Mouse (Mus musculus) MEL (cell line): ENCODE measurements around the gene Cope. TPM values are rescaled to one million over a fixed set of nuclear protein-coding genes. Genes with fewer than 3 reads are reported as not detected.

ENCODE experiments used
- DNase-seq: peaks from one replicate; pipeline ENCODE4 v3.0.0; 2011; ENCODE audit warnings: low read depth, low spot score
- H3K27ac ChIP-seq: 2 replicates; pipeline ENCODE4 v1.5.1; 2012; ENCODE audit warnings: low read depth, mild to moderate bottlenecking, control low read depth, low read length, moderate library complexity; ENCODE audit not compliant: control insufficient read depth
- H3K27me3 ChIP-seq, 2 experiments: fragments of 150-350 bp in 1 of 2; sonication (generic) in 1 of 2; 2 replicates each; pipeline ENCODE4 v1.6.1; 2012; ENCODE audit warnings: low read length in 2 of 2, mild to moderate bottlenecking in 2 of 2, improper control_type of control experiment in 1 of 2, moderate library complexity in 1 of 2; ENCODE audit not compliant: insufficient read depth in 2 of 2, control insufficient read depth in 1 of 2
- H3K36me3 ChIP-seq, 2 experiments: 2 replicates each; pipeline ENCODE4 v1.6.1; 2012 to 2014; ENCODE audit warnings: low read length in 2 of 2, improper control_type of control experiment in 1 of 2, inconsistent platforms in 1 of 2, mild to moderate bottlenecking in 1 of 2; ENCODE audit not compliant: insufficient read depth in 2 of 2, control insufficient read depth in 1 of 2
- H3K4me1 ChIP-seq, 2 experiments: fragments of 150-350 bp in 1 of 2; sonication (generic) in 1 of 2; 2 replicates each; pipeline ENCODE4 v1.6.1; 2012; ENCODE audit warnings: low read length in 2 of 2, improper control_type of control experiment in 1 of 2, mild to moderate bottlenecking in 1 of 2; ENCODE audit not compliant: insufficient read depth in 2 of 2, control insufficient read depth in 1 of 2
- H3K4me3 ChIP-seq, 2 experiments: fragments of 150-350 bp in 1 of 2; sonication (generic) in 1 of 2; 2 replicates each; pipeline ENCODE4 v1.5.1; 2012; ENCODE audit warnings: low read depth in 2 of 2, low read length in 2 of 2, mild to moderate bottlenecking in 2 of 2, moderate library complexity in 2 of 2, control low read depth in 1 of 2, improper control_type of control experiment in 1 of 2; ENCODE audit not compliant: control insufficient read depth in 1 of 2, insufficient read depth in 1 of 2
- H3K79me2 ChIP-seq: 2 replicates; pipeline ENCODE4 v1.6.1; 2012; ENCODE audit warnings: mild to moderate bottlenecking, low read length, moderate library complexity; ENCODE audit not compliant: control insufficient read depth, poor library complexity, insufficient read depth
- H3K9ac ChIP-seq: 2 replicates; pipeline ENCODE4 v1.6.1; 2012; ENCODE audit warnings: low read depth, mild to moderate bottlenecking, control low read depth, low read length, moderate library complexity; ENCODE audit not compliant: control insufficient read depth, poor library complexity, severe bottlenecking
- H3K9me3 ChIP-seq: fragments of 150-350 bp; sonication (generic); replicated peaks from 2 replicates; pipeline ENCODE4 v1.6.1; 2012; ENCODE audit warnings: mild to moderate bottlenecking, low read length, improper control_type of control experiment, moderate library complexity; ENCODE audit not compliant: insufficient read depth
- BHLHE40 ChIP-seq: IDR thresholded peaks from 2 replicates; pipeline ENCODE4 v1.6.1; 2012; ENCODE audit warnings: low read depth, mild to moderate bottlenecking, inconsistent platforms, low read length, improper control_type of control experiment, borderline replicate concordance
- CHD1 ChIP-seq: IDR thresholded peaks from 2 replicates; pipeline ENCODE4 v1.6.1; 2012; ENCODE audit warnings: low read depth, mild to moderate bottlenecking, inconsistent platforms, low read length, improper control_type of control experiment
- CHD2 ChIP-seq: IDR thresholded peaks from 2 replicates; pipeline ENCODE4 v1.6.1; 2011; ENCODE audit warnings: low read length, improper control_type of control experiment
- CTCF ChIP-seq, 3 experiments: IDR thresholded peaks in 2 of 3; conservative IDR thresholded peaks in 1 of 3; 2 replicates each; pipeline ENCODE4 v1.5.1; 2011 to 2012; ENCODE audit warnings: low read length in 3 of 3, low read depth in 2 of 3, mild to moderate bottlenecking in 2 of 3, improper control_type of control experiment in 1 of 3, inconsistent platforms in 1 of 3, mixed read lengths in 1 of 3, moderate library complexity in 1 of 3; ENCODE audit not compliant: control insufficient read depth in 1 of 3, insufficient read depth in 1 of 3, poor library complexity in 1 of 3, severe bottlenecking in 1 of 3
- E2F4 ChIP-seq: IDR thresholded peaks from 2 replicates; pipeline ENCODE4 v1.6.1; 2011; ENCODE audit warnings: low read depth, low read length, improper control_type of control experiment, borderline replicate concordance
- ELF1 ChIP-seq: IDR thresholded peaks from 2 replicates; pipeline ENCODE4 v1.6.1; 2014; ENCODE audit warnings: low read depth, mild to moderate bottlenecking, inconsistent platforms, low read length, improper control_type of control experiment, moderate library complexity
- EP300 ChIP-seq, 2 experiments: IDR thresholded peaks; 2 replicates each; pipeline ENCODE4 v1.6.1; 2011; ENCODE audit warnings: improper control_type of control experiment in 2 of 2, low read length in 2 of 2, low read depth in 1 of 2, mild to moderate bottlenecking in 1 of 2
- GABPA ChIP-seq: IDR thresholded peaks from 2 replicates; pipeline ENCODE4 v1.6.1; 2012; ENCODE audit warnings: low read depth, mild to moderate bottlenecking, inconsistent platforms, low read length, improper control_type of control experiment, moderate library complexity
- GATA1 ChIP-seq: IDR thresholded peaks from 2 replicates; pipeline ENCODE4 v1.6.1; 2011; ENCODE audit warnings: low read depth, low read length, improper control_type of control experiment
- HCFC1 ChIP-seq: IDR thresholded peaks from 2 replicates; pipeline ENCODE4 v1.6.1; 2012; ENCODE audit warnings: low read depth, mild to moderate bottlenecking, inconsistent platforms, low read length, improper control_type of control experiment, moderate library complexity
- KAT2A ChIP-seq: conservative IDR thresholded peaks from 2 replicates; pipeline ENCODE4 v1.6.1; 2012; ENCODE audit warnings: low read depth, low read length, improper control_type of control experiment, inconsistent platforms
- MAFK ChIP-seq: IDR thresholded peaks from 2 replicates; pipeline ENCODE4 v1.6.1; 2011; ENCODE audit warnings: low read depth, mild to moderate bottlenecking, low read length, improper control_type of control experiment, borderline replicate concordance
- MAX ChIP-seq: IDR thresholded peaks from 2 replicates; pipeline ENCODE4 v1.6.1; 2011; ENCODE audit warnings: low read length, improper control_type of control experiment
- MAZ ChIP-seq: IDR thresholded peaks from 2 replicates; pipeline ENCODE4 v1.6.1; 2012; ENCODE audit warnings: low read depth, mild to moderate bottlenecking, inconsistent platforms, low read length, improper control_type of control experiment
- MEF2A ChIP-seq: IDR thresholded peaks from 2 replicates; pipeline ENCODE4 v1.6.1; 2014; ENCODE audit warnings: low read depth, mild to moderate bottlenecking, inconsistent platforms, low read length, improper control_type of control experiment; ENCODE audit not compliant: poor library complexity, insufficient replicate concordance, severe bottlenecking; ENCODE audit errors: extremely low read depth
- MXI1 ChIP-seq: IDR thresholded peaks from 2 replicates; pipeline ENCODE4 v1.6.1; 2011; ENCODE audit warnings: mild to moderate bottlenecking, low read depth, low read length, improper control_type of control experiment
- MYB ChIP-seq: IDR thresholded peaks from 2 replicates; pipeline ENCODE4 v1.6.1; 2011; ENCODE audit warnings: mild to moderate bottlenecking, low read depth, low read length, improper control_type of control experiment
- NELFE ChIP-seq: IDR thresholded peaks from 2 replicates; pipeline ENCODE4 v1.6.1; 2011; ENCODE audit warnings: low read depth, low read length, improper control_type of control experiment
- NRF1 ChIP-seq: IDR thresholded peaks from 2 replicates; pipeline ENCODE4 v1.6.1; 2014; ENCODE audit warnings: low read depth, mild to moderate bottlenecking, inconsistent platforms, low read length, improper control_type of control experiment, moderate library complexity; ENCODE audit not compliant: poor library complexity, insufficient read depth, severe bottlenecking
- POLR2A ChIP-seq, 2 experiments: IDR thresholded peaks; 2 replicates each; pipeline ENCODE4 v1.6.1; 2011 to 2012; ENCODE audit warnings: low read length in 2 of 2, mild to moderate bottlenecking in 2 of 2, control low read depth in 1 of 2, improper control_type of control experiment in 1 of 2, low read depth in 1 of 2, moderate library complexity in 1 of 2; ENCODE audit not compliant: control insufficient read depth in 1 of 2, insufficient read depth in 1 of 2, poor library complexity in 1 of 2
- POLR2AphosphoS2 ChIP-seq: IDR thresholded peaks from 2 replicates; pipeline ENCODE4 v1.6.1; 2011; ENCODE audit warnings: low read length, improper control_type of control experiment
- POLR2AphosphoS5 ChIP-seq: IDR thresholded peaks from 2 replicates; pipeline ENCODE4 v1.6.1; 2012; ENCODE audit warnings: low read depth, borderline replicate concordance, mild to moderate bottlenecking, inconsistent platforms, low read length, moderate library complexity, mixed read lengths
- RAD21 ChIP-seq: IDR thresholded peaks from 2 replicates; pipeline ENCODE4 v1.6.1; 2011; ENCODE audit warnings: mild to moderate bottlenecking, low read depth, low read length, improper control_type of control experiment
- SIN3A ChIP-seq: IDR thresholded peaks from 2 replicates; pipeline ENCODE4 v1.6.1; 2012; ENCODE audit warnings: low read length, improper control_type of control experiment, inconsistent platforms
- SMC3 ChIP-seq: IDR thresholded peaks from 2 replicates; pipeline ENCODE4 v1.6.1; 2011; ENCODE audit warnings: low read depth, low read length, improper control_type of control experiment
- TAL1 ChIP-seq: IDR thresholded peaks from 2 replicates; pipeline ENCODE4 v1.6.1; 2012; ENCODE audit warnings: mild to moderate bottlenecking, inconsistent platforms, low read length, moderate library complexity, mixed read lengths
- TBP ChIP-seq: IDR thresholded peaks from 2 replicates; pipeline ENCODE4 v1.8.0; 2011; ENCODE audit warnings: low read depth, low read length, improper control_type of control experiment
- TCF12 ChIP-seq: IDR thresholded peaks from 2 replicates; pipeline ENCODE4 v1.6.1; 2014; ENCODE audit warnings: low read depth, mild to moderate bottlenecking, inconsistent platforms, low read length, improper control_type of control experiment, moderate library complexity
- UBTF ChIP-seq: IDR thresholded peaks from 2 replicates; pipeline ENCODE4 v1.6.1; 2012; ENCODE audit warnings: low read depth, mild to moderate bottlenecking, inconsistent platforms, low read length, improper control_type of control experiment, moderate library complexity, borderline replicate concordance; ENCODE audit not compliant: insufficient read depth
- USF2 ChIP-seq, 2 experiments: IDR thresholded peaks; 2 replicates each; pipeline ENCODE4 v1.6.1; 2011 to 2012; ENCODE audit warnings: improper control_type of control experiment in 2 of 2, low read length in 2 of 2, borderline replicate concordance in 1 of 2, inconsistent platforms in 1 of 2, low read depth in 1 of 2, mild to moderate bottlenecking in 1 of 2; ENCODE audit not compliant: insufficient read depth in 1 of 2
- ZC3H11A ChIP-seq: IDR thresholded peaks from 2 replicates; pipeline ENCODE4 v1.6.1; 2012; ENCODE audit warnings: low read depth, mild to moderate bottlenecking, inconsistent platforms, low read length, improper control_type of control experiment
- ZKSCAN1 ChIP-seq: IDR thresholded peaks from 2 replicates; pipeline ENCODE4 v1.6.1; 2012; ENCODE audit warnings: low read depth, mild to moderate bottlenecking, inconsistent platforms, low read length, improper control_type of control experiment, moderate library complexity
- ZMIZ1 ChIP-seq: IDR thresholded peaks from 2 replicates; pipeline ENCODE4 v1.6.1; 2012; ENCODE audit warnings: low read depth, mild to moderate bottlenecking, inconsistent platforms, low read length, improper control_type of control experiment, moderate library complexity
- ZNF384 ChIP-seq: IDR thresholded peaks from 2 replicates; pipeline ENCODE4 v1.6.1; 2012; ENCODE audit warnings: low read depth, mild to moderate bottlenecking, inconsistent platforms, low read length, improper control_type of control experiment
- polyA plus RNA-seq, 2 experiments: library from polyadenylated mRNA; stranded (reverse) in 1 of 2; unstranded in 1 of 2; fragments of >175 nt in 1 of 2; fragments of >200 nt in 1 of 2; gene quantifications; 2 replicates each; pipeline versions ENCODE4 v1.2.1 to v1.2.4; 2012; ENCODE audit warnings: low replicate concordance in 2 of 2, low read depth in 1 of 2; ENCODE audit not compliant: insufficient read length in 2 of 2, insufficient read depth in 1 of 2, missing spikeins in 1 of 2
- total RNA-seq: library from RNA; depleted of rRNA; stranded (reverse); fragments of 300-350 nt; gene quantifications from 2 replicates; pipeline ENCODE4 v1.2.3, GENCODE M21; 2012

The Cope gene
- total and polyA plus RNA-seq, 3 experiments, result 132 to 232 TPM; not detected in 1

DNA sequence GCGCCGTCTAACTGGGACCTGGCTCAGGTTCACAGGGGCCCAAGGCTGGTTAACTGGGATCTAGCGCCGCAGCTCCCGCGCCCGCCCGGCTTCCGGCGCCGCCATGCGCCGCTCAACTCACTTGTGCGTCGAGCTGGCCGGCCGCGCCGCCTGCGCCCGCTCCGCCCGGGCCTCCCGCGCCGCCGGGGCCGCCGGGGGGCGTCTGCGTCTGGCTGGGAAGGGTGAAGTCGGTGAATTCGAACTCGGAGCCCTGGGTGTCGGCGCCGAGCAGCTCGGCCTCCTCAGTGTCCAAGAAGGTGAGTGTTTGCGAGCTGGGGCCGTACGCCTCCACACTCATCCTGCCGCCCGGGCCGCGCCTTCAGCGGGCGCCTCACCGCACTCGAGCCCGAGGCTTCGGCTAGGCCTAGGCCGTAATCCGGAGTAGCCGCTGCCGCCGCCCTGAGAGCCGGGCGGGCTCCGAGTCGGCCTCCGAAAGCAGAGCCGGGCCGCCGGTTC is 50.4 kb downstream of the Cope start (continued):
- TF ChIP-seq NRF1, result no peak

DNA sequence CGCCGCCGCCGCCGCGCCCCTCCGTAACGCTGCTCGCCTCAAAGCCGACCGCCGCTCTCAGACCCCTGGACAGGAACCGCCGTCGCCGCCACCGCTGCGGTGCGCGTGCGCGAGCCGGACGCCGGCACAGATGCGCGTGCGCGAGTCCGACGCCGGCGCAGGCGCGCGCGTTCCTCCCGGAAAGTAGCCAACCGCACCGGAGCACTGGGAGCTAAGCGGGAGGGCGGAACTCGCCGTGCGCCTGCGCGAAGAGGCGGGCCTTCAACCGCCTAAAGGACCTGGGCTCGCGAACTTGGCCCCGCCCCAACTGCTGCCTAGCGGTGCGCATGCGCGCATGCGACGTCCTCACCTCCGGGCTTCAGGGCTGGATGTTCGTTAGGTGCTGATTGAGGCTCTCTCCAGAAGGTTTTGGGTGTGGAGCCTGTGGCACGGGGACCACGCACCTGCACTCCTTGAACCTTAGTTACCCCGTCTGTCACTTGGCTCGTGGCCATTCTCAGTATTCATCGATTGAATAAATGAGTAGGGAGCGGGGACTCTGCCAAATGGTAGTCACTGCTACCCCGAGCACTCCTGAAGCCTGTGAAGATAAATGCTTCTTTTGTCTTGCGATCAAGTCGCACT is 51.0 kb downstream of the Cope start, which contains the start of gene Upf1:
TSS of gene Upf1 (minus strand) at position 85 of the 624 bp plus-strand sequence.
- Histone ChIP-seq H3K4me1 (peaks cover 11 to 33% of the 10 kb centered on the region in 2 experiments), H3K79me2 (peaks cover 48% of the 10 kb centered on the region), H3K36me3 (peaks cover 6 to 38% of the 10 kb centered on the region in 2 experiments), H3K4me3 (peak within 1 kb of the TSS; percentile 94 to 96), H3K9me3 (no peaks in the 10 kb centered on the region), H3K9ac (peak within 1 kb of the TSS; percentile 98), H3K27ac (peak within 1 kb of the TSS; percentile 84), H3K27me3 (no peaks in the 10 kb centered on the region)
- DNase-seq, result peak; percentile 99
- TF ChIP-seq GATA1, result no peak
- TF ChIP-seq CHD1, result no peak
- TF ChIP-seq POLR2AphosphoS5, result no peak
- peak in 1 of 2 experiments; percentile 55; a peak in 2 of 4 replicates for TF ChIP-seq EP300 (IDR thresholded peaks at IDR 0.05; ENCODE audit: low read depth in 1 of 2, low read length in 2 of 2)
- peak; percentile 83 for TF ChIP-seq MYB
- peak; percentile 63; the same call in 1 of the 2 replicates for TF ChIP-seq MAZ
- TF ChIP-seq UBTF, result no peak; the same call in 1 of the 2 replicates
- TF ChIP-seq ZC3H11A, result no peak
- TF ChIP-seq GABPA, result no peak
- peak; percentile 96 for TF ChIP-seq POLR2AphosphoS2
- TF ChIP-seq TAL1, result no peak
- TF ChIP-seq ZKSCAN1, result no peak
- TF ChIP-seq HCFC1, result peak; percentile 79
- TF ChIP-seq TCF12, result peak; percentile 65
- TF ChIP-seq E2F4, result no peak
- peak; percentile 84 for TF ChIP-seq ZMIZ1
- no peak for TF ChIP-seq SMC3
- TF ChIP-seq RAD21, result no peak
- TF ChIP-seq MXI1, result peak; percentile 69
- no peak for TF ChIP-seq ZNF384
- peak; percentile 16 to 97 for TF ChIP-seq POLR2A (IDR thresholded peaks at IDR 0.05; ENCODE audit: control insufficient read depth in 1 of 2, insufficient read depth in 1 of 2, low read depth in 1 of 2, low read length in 2 of 2, poor library complexity in 1 of 2)
- no peak for TF ChIP-seq MAFK
- TF ChIP-seq NELFE, result peak; percentile 94
- TF ChIP-seq USF2 (IDR thresholded peaks at IDR 0.05; ENCODE audit: borderline replicate concordance in 1 of 2, insufficient read depth in 1 of 2, low read depth in 1 of 2, low read length in 2 of 2), result no peak
- peak; percentile 66 for TF ChIP-seq SIN3A
- TF ChIP-seq ELF1, result peak; percentile 86
- TF ChIP-seq MEF2A, result no peak
- TF ChIP-seq MAX, result 0 out of 2 replicates have a peak, but pooled peaks have one; percentile 15
- peak; percentile 91 for TF ChIP-seq NRF1
- no peak for TF ChIP-seq CHD2
- TF ChIP-seq CTCF (IDR thresholded peaks at IDR 0.05 in 2 of 3, conservative IDR thresholded peaks at IDR 0.05 in 1 of 3; ENCODE audit: control insufficient read depth in 1 of 3, insufficient read depth in 1 of 3, low read depth in 2 of 3, low read length in 3 of 3, poor library complexity in 1 of 3, severe bottlenecking in 1 of 3), result no peak
- no peak for TF ChIP-seq BHLHE40
- TF ChIP-seq KAT2A, result no peak; the same call in 1 of the 2 replicates
- TF ChIP-seq TBP, result peak; percentile 60
